Mouse (Mus musculus) liver, embryonic 15.5 days (tissue): ENCODE measurements around the gene Tpd52l2. TPM values are rescaled to one million over a fixed set of nuclear protein-coding genes. Genes with fewer than 3 reads are reported as not detected.

ENCODE experiments used
- ATAC-seq: fragments of 200-750 bp; cut with Nextera tagmentation; 2 replicates; pipeline ENCODE4 v1.8.0; 2017; ENCODE audit warnings: moderate number of reproducible peaks, mild to moderate bottlenecking, moderate library complexity; ENCODE audit not compliant: insufficient read depth
- H3K27ac ChIP-seq: fragments of 300-500 bp; sonication (generic); replicated peaks from 2 replicates; pipeline ENCODE4 v1.5.1; 2015; ENCODE audit warnings: mild to moderate bottlenecking, inconsistent platforms
- H3K27me3 ChIP-seq: fragments of 300-500 bp; sonication (generic); 2 replicates; pipeline ENCODE4 v1.6.1; 2015; ENCODE audit warnings: mild to moderate bottlenecking, inconsistent platforms
- H3K36me3 ChIP-seq: fragments of 300-500 bp; sonication (generic); replicated peaks from 2 replicates; pipeline ENCODE4 v1.6.1; 2015; ENCODE audit warnings: moderate library complexity, mild to moderate bottlenecking, inconsistent platforms
- H3K4me1 ChIP-seq: fragments of 300-500 bp; sonication (generic); replicated peaks from 2 replicates; pipeline ENCODE4 v1.6.1; 2015; ENCODE audit warnings: inconsistent platforms
- H3K4me2 ChIP-seq: fragments of 300-500 bp; sonication (generic); 2 replicates; pipeline ENCODE4 v1.6.1; 2015; ENCODE audit warnings: moderate library complexity, mild to moderate bottlenecking, inconsistent platforms
- H3K4me3 ChIP-seq: fragments of 300-500 bp; sonication (generic); replicated peaks from 2 replicates; pipeline ENCODE4 v1.5.1; 2015; ENCODE audit warnings: mild to moderate bottlenecking, inconsistent platforms
- H3K9ac ChIP-seq: fragments of 300-500 bp; sonication (generic); 2 replicates; pipeline ENCODE4 v1.6.1; 2015; ENCODE audit warnings: moderate library complexity, mild to moderate bottlenecking, inconsistent platforms
- H3K9me3 ChIP-seq: fragments of 300-500 bp; sonication (generic); replicated peaks from 2 replicates; pipeline ENCODE4 v1.6.1; 2016; ENCODE audit warnings: inconsistent platforms
- WGBS: fragments of 180-500 bp; shearing (Covaris S2); methylation state at CpG from one replicate; pipeline ENCODE4 v1.1.7; 2015; ENCODE audit warnings: mixed read lengths; ENCODE audit not compliant: insufficient replicate concordance; 5-methylcytosine and 5-hydroxymethylcytosine counted together
- polyA plus RNA-seq: library from polyadenylated mRNA; unstranded; fragments of >200 nt; fragmentation: Nextera tagmentation; extraction: Ambion mirVana; gene quantifications from 2 replicates; pipeline ENCODE4 v1.2.1, GENCODE M21; 2015

Gene Tpd52l2
- polyA plus RNA-seq, 1 experiment from 2014 or later: 68.4 TPM

DNA sequence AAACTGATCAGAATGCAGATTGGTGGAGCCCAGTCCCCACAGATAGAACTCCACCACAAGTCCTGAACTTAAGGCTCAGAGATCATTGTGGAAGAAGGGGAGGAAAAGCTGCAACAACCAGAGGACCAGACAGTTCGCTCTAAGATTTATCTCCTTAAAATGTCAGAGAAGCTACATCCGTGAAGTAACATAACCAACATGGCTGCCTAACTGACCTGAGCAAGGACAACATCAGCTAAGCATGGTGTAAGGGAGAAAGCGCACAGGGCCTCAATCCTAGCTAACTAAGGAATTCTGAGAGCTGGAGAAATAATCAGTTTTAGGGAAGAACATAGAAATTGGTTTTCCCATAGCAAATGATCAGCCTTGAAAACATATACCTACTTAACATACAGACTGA lies 22.3 kb downstream of the Tpd52l2 start:
- WGBS: 69% methylated on average over 3 of the region's 3 CpGs
- H3K27ac ChIP-seq: peak overlapping the region; percentile 99
- peak overlapping the region; percentile 80 for H3K4me2 ChIP-seq
- H3K27me3 ChIP-seq: no peaks in the 10 kb centered on the region
- peaks cover 34% of the 10 kb centered on the region for H3K36me3 ChIP-seq
- H3K9me3 ChIP-seq: no peaks in the 10 kb centered on the region
- H3K9ac ChIP-seq: peak overlapping the region; percentile 95
- no peak for ATAC-seq
- H3K4me1 ChIP-seq: peaks cover 45% of the 10 kb centered on the region
- H3K4me3 ChIP-seq: peak overlapping the region; percentile 95

DNA sequence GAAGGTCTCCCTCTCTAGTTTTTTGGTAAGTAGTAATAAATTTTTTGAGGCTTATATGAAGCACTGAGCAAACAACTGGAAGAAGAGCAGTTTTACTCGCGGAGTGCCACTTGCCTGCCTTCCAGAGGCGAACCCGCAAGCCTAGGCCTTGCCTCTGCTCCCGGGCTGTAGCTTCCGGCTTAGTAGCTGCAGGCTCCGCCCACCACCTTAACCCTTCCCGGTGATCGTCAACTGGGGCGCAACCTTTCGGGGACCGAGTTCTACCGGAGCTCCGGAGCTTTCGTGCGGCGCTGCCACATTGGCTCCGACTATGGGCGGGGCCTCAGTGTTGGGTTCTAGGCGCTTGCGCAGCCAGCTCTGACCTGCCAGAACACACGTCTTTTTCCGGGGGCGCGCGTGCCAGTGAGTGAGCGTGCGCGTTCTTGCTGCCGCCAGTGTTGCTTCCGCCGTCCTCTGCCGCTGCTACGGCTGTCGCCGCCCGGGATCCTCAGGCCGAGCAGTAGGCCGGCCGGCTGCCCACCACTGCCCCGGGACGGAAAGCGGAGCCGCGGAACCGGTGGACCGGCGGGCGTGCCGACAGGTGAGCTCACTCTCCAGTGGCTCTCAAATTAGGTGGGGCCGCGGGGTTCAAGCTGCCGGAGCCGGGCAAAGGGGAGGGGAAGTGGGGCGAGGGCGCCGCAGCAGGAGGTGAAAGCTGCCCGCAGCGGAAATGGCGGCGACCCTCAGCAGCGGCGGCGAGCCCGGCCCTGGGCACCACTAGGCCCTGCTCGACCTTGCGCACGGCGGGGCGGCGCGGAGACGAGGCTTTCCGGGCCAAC lies 23.4 kb downstream of the Tpd52l2 start, which contains the start of gene Dnajc5:
TSS of gene Dnajc5 (plus strand) at position 368 of the 818 bp plus-strand sequence.
- Histone ChIP-seq H3K4me1 (peaks cover 48% of the 10 kb centered on the region), H3K27ac (peak within 1 kb of the TSS; percentile 99), H3K27me3 (no peaks in the 10 kb centered on the region), H3K4me2 (peak within 1 kb of the TSS; percentile 80), H3K36me3 (peaks cover 23% of the 10 kb centered on the region), H3K4me3 (peak within 1 kb of the TSS; percentile 95), H3K9ac (peak within 1 kb of the TSS; percentile 95), H3K9me3 (no peaks in the 10 kb centered on the region)
- under 1% methylated on average over 73 of the region's 74 CpGs for WGBS
- ATAC-seq: peak; percentile 95

- no peak for ATAC-seq
- H3K27me3 ChIP-seq: no peaks in the 10 kb centered on the region
- H3K27ac ChIP-seq: peak overlapping the region; percentile 99
- H3K9me3 ChIP-seq: no peaks in the 10 kb centered on the region
- under 1% methylated on average over 17 of the region's 17 CpGs for WGBS
- peak overlapping the region; percentile 95 for H3K4me3 ChIP-seq
- peaks cover 19% of the 10 kb centered on the region for H3K36me3 ChIP-seq
- peak overlapping the region; percentile 80 for H3K4me2 ChIP-seq
- peaks cover 48% of the 10 kb centered on the region for H3K4me1 ChIP-seq
- peak overlapping the region; percentile 95 for H3K9ac ChIP-seq
Measured at GRCm38 (mm10) chr2:181520936-181521227, 23.9 kb downstream of the Tpd52l2 start.

DNA sequence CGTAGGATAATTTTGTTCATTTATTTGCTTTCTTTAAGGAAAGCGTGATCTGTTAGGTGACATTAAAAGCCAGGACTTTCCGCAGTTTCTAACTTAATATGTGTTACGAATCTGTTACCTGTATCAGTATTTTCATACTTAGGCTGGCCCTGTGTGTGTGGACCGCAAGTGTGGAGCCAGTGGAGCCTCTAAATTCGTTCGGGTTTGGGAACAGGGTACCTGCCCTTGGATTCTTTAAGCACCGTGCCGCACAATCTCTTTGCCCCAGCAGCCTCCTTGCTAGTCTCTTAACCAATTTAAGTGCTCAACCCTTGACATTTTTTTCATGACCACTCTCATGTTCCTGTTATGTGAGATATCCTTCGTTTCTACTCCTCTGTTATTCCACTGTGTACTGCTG lies 24.5 kb downstream of the Tpd52l2 start:
- Histone ChIP-seq H3K4me3 (peak overlapping the region; percentile 95), H3K36me3 (peaks cover 13% of the 10 kb centered on the region), H3K27me3 (no peaks in the 10 kb centered on the region), H3K4me1 (peaks cover 48% of the 10 kb centered on the region), H3K9me3 (no peaks in the 10 kb centered on the region), H3K4me2 (peak overlapping the region; percentile 80), H3K27ac (peak overlapping the region; percentile 99), H3K9ac (peak overlapping the region; percentile 95)
- WGBS: 39% methylated on average over 10 of the region's 10 CpGs
- ATAC-seq: no peak

DNA sequence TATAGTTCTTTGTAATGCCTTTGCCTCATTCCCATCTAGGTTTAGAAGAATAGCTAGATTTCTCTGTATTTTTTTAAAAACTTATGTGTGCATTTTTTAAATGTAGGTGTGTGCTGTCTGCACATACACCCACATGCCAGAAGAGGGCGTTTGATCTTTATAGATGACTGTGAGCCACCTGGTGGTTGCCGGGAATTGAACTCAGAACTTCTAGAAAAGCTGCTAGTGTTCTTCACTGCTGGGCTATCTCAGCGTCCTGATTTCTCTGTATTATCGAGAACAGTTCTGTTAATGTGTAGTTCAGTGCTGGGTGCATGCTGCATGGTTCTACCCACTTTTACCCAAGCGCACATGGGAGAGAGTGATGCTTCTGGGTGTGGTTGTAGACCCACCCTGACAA lies 25.9 kb downstream of the Tpd52l2 start:
- no peaks in the 10 kb centered on the region for H3K9me3 ChIP-seq
- no peak overlapping the region for H3K9ac ChIP-seq
- H3K4me1 ChIP-seq: peaks cover 48% of the 10 kb centered on the region
- peak overlapping the region; percentile 95 for H3K4me3 ChIP-seq
- H3K27ac ChIP-seq: peak overlapping the region; percentile 99; the same call in 1 of the 2 replicates
- H3K36me3 ChIP-seq: peaks cover 11% of the 10 kb centered on the region
- WGBS: 40% methylated on average over 5 of the region's 5 CpGs
- ATAC-seq: no peak
- peak overlapping the region; percentile 80 for H3K4me2 ChIP-seq
- no peaks in the 10 kb centered on the region for H3K27me3 ChIP-seq

DNA sequence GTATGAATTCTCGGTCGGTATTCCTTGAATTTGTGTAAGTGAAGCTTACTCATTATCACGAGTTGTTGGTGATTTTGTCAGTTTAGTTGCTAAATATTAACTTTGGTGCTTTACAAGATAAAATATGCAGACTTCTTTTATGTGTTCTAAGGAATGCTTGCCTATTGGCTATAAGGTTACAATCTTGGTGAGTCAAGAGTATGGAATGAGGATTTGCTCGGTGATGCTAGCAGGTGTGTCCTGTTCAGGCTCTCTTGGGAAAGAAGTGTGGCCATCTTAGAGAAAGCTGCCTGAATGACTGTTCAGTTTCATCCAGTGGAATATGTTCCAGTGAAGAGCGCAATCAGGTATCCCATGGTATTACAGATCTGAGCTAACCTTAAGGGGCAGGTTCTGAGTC lies 28.6 kb downstream of the Tpd52l2 start:
- Histone ChIP-seq H3K4me3 (no peak overlapping the region), H3K27ac (no peak overlapping the region), H3K4me1 (peaks cover 32% of the 10 kb centered on the region), H3K9ac (no peak overlapping the region), H3K36me3 (peaks cover 26% of the 10 kb centered on the region), H3K9me3 (no peaks in the 10 kb centered on the region), H3K4me2 (no peak overlapping the region), H3K27me3 (no peaks in the 10 kb centered on the region)
- no peak for ATAC-seq
- 79% methylated on average over 5 of the region's 5 CpGs for WGBS

DNA sequence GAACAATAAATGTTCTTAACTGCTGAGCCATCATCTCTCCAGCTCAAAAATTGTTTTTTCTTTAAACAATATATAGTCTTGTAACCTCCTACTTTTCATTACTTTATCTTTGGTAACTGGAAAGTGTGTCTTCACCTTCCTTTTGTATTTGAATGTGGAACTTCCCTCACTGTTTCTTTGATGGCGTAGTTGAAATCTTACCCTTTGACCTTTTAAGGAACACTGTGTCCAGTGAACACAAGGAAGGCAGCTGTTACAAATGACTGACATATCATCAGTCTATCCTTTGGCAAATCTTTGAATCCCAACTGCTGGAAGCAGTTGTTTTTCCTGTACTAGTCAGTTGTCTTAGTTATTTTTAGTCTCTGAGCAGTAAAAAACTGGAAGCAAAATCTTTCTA lies 32.1 kb downstream of the Tpd52l2 start:
- no peak for ATAC-seq
- Histone ChIP-seq H3K9ac (no peak overlapping the region), H3K4me1 (peaks cover 4% of the 10 kb centered on the region), H3K27me3 (no peaks in the 10 kb centered on the region), H3K27ac (no peak overlapping the region), H3K4me2 (no peak overlapping the region), H3K9me3 (no peaks in the 10 kb centered on the region), H3K36me3 (peaks cover 48% of the 10 kb centered on the region), H3K4me3 (no peak overlapping the region)
- WGBS: 92% methylated on average over 1 of the region's 1 CpGs

DNA sequence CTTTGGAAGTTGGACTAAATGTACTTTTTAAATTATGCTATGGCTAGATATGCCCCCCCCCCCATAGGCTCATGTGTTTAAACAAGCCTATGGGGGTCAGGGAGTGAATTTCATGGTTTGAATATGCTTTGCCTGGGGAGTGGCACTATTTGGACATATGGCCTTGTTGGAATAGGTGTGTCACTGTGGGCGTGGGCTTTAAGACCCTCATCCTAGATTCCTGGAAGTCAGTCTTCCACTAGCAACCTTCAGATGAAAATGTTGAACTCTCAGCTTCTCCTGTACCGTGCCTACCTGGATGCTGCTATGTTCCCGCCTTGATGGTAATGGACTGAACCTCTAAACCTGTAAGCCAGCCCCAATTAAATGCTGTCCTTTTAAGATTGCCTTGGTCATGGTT lies 35.6 kb downstream of the Tpd52l2 start:
- WGBS: 77% methylated on average over 3 of the region's 3 CpGs
- no peak for ATAC-seq
- H3K9ac ChIP-seq: no peak overlapping the region
- H3K27me3 ChIP-seq: no peaks in the 10 kb centered on the region
- no peak overlapping the region for H3K4me3 ChIP-seq
- no peak overlapping the region for H3K27ac ChIP-seq
- H3K36me3 ChIP-seq: peaks cover 39% of the 10 kb centered on the region
- H3K4me1 ChIP-seq: peaks cover 13% of the 10 kb centered on the region
- H3K4me2 ChIP-seq: no peak overlapping the region
- H3K9me3 ChIP-seq: no peaks in the 10 kb centered on the region

DNA sequence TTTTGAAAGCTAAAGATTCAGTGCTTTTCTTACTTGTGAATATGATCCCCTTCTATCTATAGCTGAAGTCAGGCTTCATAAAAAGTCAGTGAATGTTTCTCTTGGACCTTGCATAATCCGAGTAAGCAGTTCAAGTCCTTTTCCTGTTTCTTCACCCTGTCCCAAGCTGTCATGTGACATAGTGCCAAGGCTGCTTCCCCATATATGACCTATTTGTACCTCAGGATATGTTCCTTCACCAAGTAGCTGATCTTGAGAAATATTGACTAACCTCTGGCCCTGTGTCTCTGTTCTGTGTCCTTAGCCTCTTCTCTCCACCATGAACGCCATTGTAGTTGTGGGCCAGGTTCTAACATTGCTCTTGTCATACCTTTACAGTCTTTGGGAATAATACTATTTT lies 39.5 kb downstream of the Tpd52l2 start:
- ATAC-seq: peak; percentile 31; the same call in 1 of the 2 replicates
- no peak overlapping the region for H3K4me2 ChIP-seq
- peaks cover 25% of the 10 kb centered on the region for H3K4me1 ChIP-seq

GRCm38 (mm10) chr2:181537444-181538047 lies 40.6 kb downstream of the Tpd52l2 start:
- Histone ChIP-seq H3K9me3 (no peaks in the 10 kb centered on the region), H3K4me1 (peaks cover 25% of the 10 kb centered on the region), H3K27ac (peak overlapping the region; percentile 73), H3K4me3 (no peak overlapping the region), H3K4me2 (peak overlapping the region; percentile 17), H3K27me3 (no peaks in the 10 kb centered on the region), H3K36me3 (peaks cover 10% of the 10 kb centered on the region), H3K9ac (no peak overlapping the region)
- ATAC-seq: peak; percentile 62
- WGBS: 35% methylated on average over 2 of the region's 2 CpGs

More for the DNA sequence above, 39.5 kb downstream of the Tpd52l2 start:
- Histone ChIP-seq H3K9ac (no peak overlapping the region), H3K36me3 (peaks cover 18% of the 10 kb centered on the region), H3K27ac (peak overlapping the region; percentile 59), H3K27me3 (no peaks in the 10 kb centered on the region), H3K4me3 (no peak overlapping the region), H3K9me3 (no peaks in the 10 kb centered on the region)
- 66% methylated on average over 2 of the region's 2 CpGs for WGBS

DNA sequence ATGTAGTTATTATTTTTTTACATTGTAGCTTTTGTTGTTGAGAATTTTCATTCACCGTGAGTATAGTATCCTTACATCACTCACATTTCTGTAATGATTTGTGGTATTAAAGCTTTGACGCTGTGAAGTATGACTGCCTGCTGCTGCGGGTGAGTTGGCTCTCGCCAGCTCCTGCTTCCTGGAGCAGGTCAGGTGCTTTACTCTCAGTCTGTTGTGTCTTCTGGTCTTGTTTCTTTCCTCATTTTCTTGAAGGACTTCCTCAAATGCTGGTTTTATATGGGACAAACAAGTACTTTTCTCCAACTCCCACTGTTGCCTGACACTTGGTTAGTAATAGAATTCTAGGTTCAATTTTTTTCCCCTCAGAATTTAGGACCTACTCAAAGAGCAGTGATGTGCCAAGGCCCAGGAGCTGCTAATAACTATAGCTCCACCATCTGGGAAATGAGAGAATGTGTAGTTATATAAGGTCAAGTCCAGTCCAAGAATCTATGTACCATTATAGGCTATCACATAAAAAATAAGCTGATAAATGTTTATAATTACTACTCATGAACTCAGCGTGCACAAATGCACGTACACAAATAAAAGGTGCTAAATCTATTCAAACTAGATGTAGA lies 44.9 kb downstream of the Tpd52l2 start:
- no peak overlapping the region for H3K4me2 ChIP-seq
- no peak for ATAC-seq
- H3K9ac ChIP-seq: no peak overlapping the region
- no peaks in the 10 kb centered on the region for H3K9me3 ChIP-seq
- peaks cover 14% of the 10 kb centered on the region for H3K36me3 ChIP-seq
- H3K4me1 ChIP-seq: peaks cover 29% of the 10 kb centered on the region
- no peak overlapping the region for H3K27ac ChIP-seq
- H3K4me3 ChIP-seq: no peak overlapping the region
- H3K27me3 ChIP-seq: no peaks in the 10 kb centered on the region
- 72% methylated on average over 6 of the region's 6 CpGs for WGBS
